Mouse (Mus musculus): Measurements from ENCODE around the gene Ccdc38. TPM values are rescaled to one million over a fixed set of nuclear protein-coding genes. Genes with fewer than 3 reads are reported as not detected.
A peak's percentile ranks its signal among the peaks of the same experiment; 100 is the strongest.

The Ccdc38 gene
- polyA plus RNA-seq (2012; rRNA removed), result 125 and 137 TPM in 2 replicates

- peaks cover 9% of the 10 kb centered on the region for H3K4me1 ChIP-seq (ENCODE audit: control insufficient read depth, insufficient read depth, low read length)
- peak within 1 kb of the TSS; percentile 72 for H3K27ac ChIP-seq (ENCODE audit: control insufficient read depth, insufficient read depth, low read depth, low read length)
- H3K36me3 ChIP-seq (ENCODE audit: control insufficient read depth, insufficient read depth, low read length), result no peaks in the 10 kb centered on the region
- TF ChIP-seq POLR2A (IDR thresholded peaks at IDR 0.05; ENCODE audit: control insufficient read depth, low read depth, low read length), result peak; percentile 77
- no peak for TF ChIP-seq CTCF (IDR thresholded peaks at IDR 0.05; ENCODE audit: control insufficient read depth, insufficient read depth, insufficient replicate concordance, low read depth, low read length)
- H3K27me3 ChIP-seq (ENCODE audit: control insufficient read depth, insufficient read depth, low read length), result no peaks in the 10 kb centered on the region
- H3K4me3 ChIP-seq (ENCODE audit: control insufficient read depth, low read depth, low read length), result peak within 1 kb of the TSS; percentile 85
These were observed at the start of gene Ccdc38 for GRCm38 (mm10) chr10:93540431-93541210. Gene Ccdc38, plus strand, starts transcription at chr10:93540632.

DNA sequence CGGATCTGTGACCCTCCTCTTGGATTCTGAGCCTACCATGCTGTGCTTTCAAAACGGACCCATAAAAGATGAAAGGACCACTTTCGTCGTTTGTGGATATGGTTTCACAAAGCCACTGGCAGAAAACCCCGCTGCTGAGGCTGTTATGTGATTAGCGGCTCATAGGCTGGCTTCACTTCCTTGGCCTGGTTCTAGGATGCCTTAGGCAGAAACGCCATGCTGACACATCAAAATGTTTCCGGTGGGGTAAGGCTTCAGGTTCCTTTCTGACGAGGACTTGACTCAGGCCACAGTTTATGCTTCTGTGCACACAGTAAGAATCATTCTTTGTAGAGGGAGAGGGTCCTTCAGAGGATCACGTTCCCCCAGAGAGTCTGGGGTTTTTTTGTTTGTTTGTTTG is 39.6 kb upstream of the Ccdc38 start:
- Histone ChIP-seq H3K27ac (ENCODE audit: control insufficient read depth, insufficient read depth, low read depth, low read length) (no peak overlapping the region), H3K4me1 (ENCODE audit: control insufficient read depth, insufficient read depth, low read length) (no peaks in the 10 kb centered on the region; the same call in 1 of the 2 replicates), H3K27me3 (ENCODE audit: control insufficient read depth, insufficient read depth, low read length) (no peaks in the 10 kb centered on the region), H3K36me3 (ENCODE audit: control insufficient read depth, insufficient read depth, low read length) (no peaks in the 10 kb centered on the region), H3K4me3 (ENCODE audit: control insufficient read depth, low read depth, low read length) (no peak overlapping the region)
- TF ChIP-seq CTCF (IDR thresholded peaks at IDR 0.05; ENCODE audit: control insufficient read depth, insufficient read depth, insufficient replicate concordance, low read depth, low read length) (no peak), POLR2A (IDR thresholded peaks at IDR 0.05; ENCODE audit: control insufficient read depth, low read depth, low read length) (no peak)

- Histone ChIP-seq H3K27me3 (ENCODE audit: control insufficient read depth, insufficient read depth, low read length) (no peaks in the 10 kb centered on the region), H3K4me1 (ENCODE audit: control insufficient read depth, insufficient read depth, low read length) (no peaks in the 10 kb centered on the region; the same call in 1 of the 2 replicates), H3K4me3 (ENCODE audit: control insufficient read depth, low read depth, low read length) (peak overlapping the region; percentile 4), H3K36me3 (ENCODE audit: control insufficient read depth, insufficient read depth, low read length) (no peaks in the 10 kb centered on the region), H3K27ac (ENCODE audit: control insufficient read depth, insufficient read depth, low read depth, low read length) (no peak overlapping the region)
- TF ChIP-seq CTCF (IDR thresholded peaks at IDR 0.05; ENCODE audit: control insufficient read depth, insufficient read depth, insufficient replicate concordance, low read depth, low read length) (no peak), POLR2A (IDR thresholded peaks at IDR 0.05; ENCODE audit: control insufficient read depth, low read depth, low read length) (no peak)
These were observed 39.1 kb upstream of the Ccdc38 start for GRCm38 (mm10) chr10:93501346-93501745.

DNA sequence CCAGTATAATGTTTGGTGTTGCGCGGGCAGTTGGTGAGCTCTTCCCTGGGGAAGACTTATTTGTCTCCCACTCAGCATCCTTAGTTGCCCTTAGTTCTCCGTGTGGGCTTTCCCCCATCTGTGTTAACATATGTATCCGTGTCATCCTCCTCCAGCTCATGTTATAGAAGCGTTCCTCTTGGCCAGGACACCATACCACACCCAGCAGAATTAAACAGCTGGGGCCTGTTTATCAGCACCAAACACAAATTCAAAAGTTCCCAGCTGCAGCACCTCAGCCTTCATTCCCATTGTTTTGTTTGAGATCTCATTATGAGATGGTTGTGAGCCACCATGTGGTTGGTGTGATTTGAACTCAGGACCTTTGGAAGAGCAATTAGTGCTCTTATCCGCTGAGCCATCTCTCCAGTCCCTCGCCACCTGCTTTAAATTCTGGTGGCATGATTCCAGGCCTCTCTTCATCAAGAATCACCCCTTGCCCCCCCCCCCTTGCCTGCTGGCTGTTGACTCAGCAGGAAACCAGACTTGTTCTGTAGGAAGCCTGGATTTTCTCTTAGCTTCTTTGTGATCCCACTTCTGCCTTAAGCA is 32.0 kb upstream of the Ccdc38 start:
- no peaks in the 10 kb centered on the region for H3K27me3 ChIP-seq (ENCODE audit: control insufficient read depth, insufficient read depth, low read length)
- no peaks in the 10 kb centered on the region for H3K4me1 ChIP-seq (ENCODE audit: control insufficient read depth, insufficient read depth, low read length)
- H3K27ac ChIP-seq (ENCODE audit: control insufficient read depth, insufficient read depth, low read depth, low read length), result no peak overlapping the region
- no peaks in the 10 kb centered on the region for H3K36me3 ChIP-seq (ENCODE audit: control insufficient read depth, insufficient read depth, low read length)
- TF ChIP-seq CTCF (IDR thresholded peaks at IDR 0.05; ENCODE audit: control insufficient read depth, insufficient read depth, insufficient replicate concordance, low read depth, low read length) (no peak), POLR2A (IDR thresholded peaks at IDR 0.05; ENCODE audit: control insufficient read depth, low read depth, low read length) (no peak)
- H3K4me3 ChIP-seq (ENCODE audit: control insufficient read depth, low read depth, low read length), result no peak overlapping the region

DNA sequence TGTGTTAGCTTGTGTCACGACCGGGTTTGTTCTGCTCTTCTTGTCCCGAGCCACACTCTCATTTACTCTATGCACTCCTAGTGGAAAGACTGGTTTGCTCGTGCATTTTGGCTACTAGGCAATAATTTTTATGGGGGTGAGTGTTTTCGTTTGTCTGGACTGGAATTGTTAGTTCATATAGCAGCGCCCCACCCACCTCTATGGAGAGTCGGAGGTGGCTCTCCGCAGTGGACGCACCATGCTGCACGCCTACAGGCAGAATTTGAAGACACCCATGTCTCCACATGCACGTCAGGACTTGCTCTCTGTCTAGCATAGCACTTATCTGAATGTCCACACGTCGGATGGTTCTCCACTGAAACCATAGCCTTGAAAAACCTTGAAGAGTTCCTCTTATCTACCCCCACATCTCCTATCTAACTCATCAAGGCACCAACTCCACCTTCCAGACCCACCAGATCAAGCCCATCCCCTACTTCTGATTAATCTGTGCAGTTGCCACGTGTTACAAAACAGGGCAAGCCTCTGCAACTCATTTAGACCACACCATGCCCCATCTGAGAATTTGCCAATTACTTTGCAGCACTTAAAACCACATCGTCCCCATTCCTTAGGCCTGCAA is 30.8 kb upstream of the Ccdc38 start:
- no peaks in the 10 kb centered on the region for H3K36me3 ChIP-seq (ENCODE audit: control insufficient read depth, insufficient read depth, low read length)
- no peaks in the 10 kb centered on the region for H3K4me1 ChIP-seq (ENCODE audit: control insufficient read depth, insufficient read depth, low read length)
- H3K4me3 ChIP-seq (ENCODE audit: control insufficient read depth, low read depth, low read length), result no peak overlapping the region
- no peaks in the 10 kb centered on the region for H3K27me3 ChIP-seq (ENCODE audit: control insufficient read depth, insufficient read depth, low read length)
- no peak for TF ChIP-seq CTCF (IDR thresholded peaks at IDR 0.05; ENCODE audit: control insufficient read depth, insufficient read depth, insufficient replicate concordance, low read depth, low read length)
- TF ChIP-seq POLR2A (IDR thresholded peaks at IDR 0.05; ENCODE audit: control insufficient read depth, low read depth, low read length), result no peak
- H3K27ac ChIP-seq (ENCODE audit: control insufficient read depth, insufficient read depth, low read depth, low read length), result no peak overlapping the region

DNA sequence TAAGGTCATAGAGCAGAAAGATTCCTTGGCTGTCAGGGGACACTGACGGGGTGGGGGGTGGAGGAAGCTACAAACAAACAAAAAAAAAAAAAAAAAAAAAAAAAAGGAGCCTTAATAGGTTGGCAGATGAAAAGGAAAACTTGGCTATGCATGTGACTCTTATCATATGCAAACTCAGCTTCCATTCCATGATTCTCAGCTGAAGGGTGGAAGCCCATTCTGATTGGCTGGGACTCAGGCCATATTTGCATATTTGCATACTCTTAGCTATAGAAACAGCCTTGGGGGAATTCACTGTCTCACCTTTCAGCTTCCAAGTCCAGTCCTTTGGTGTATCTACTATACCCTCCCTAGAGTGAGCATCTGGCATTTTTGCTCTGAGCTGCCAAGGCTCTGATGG is 25.0 kb upstream of the Ccdc38 start:
- no peaks in the 10 kb centered on the region for H3K4me1 ChIP-seq (ENCODE audit: control insufficient read depth, insufficient read depth, low read length)
- no peak for TF ChIP-seq CTCF (IDR thresholded peaks at IDR 0.05; ENCODE audit: control insufficient read depth, insufficient read depth, insufficient replicate concordance, low read depth, low read length)
- no peak for TF ChIP-seq POLR2A (IDR thresholded peaks at IDR 0.05; ENCODE audit: control insufficient read depth, low read depth, low read length)
- no peak overlapping the region for H3K4me3 ChIP-seq (ENCODE audit: control insufficient read depth, low read depth, low read length)
- H3K27ac ChIP-seq (ENCODE audit: control insufficient read depth, insufficient read depth, low read depth, low read length), result no peak overlapping the region
- no peaks in the 10 kb centered on the region for H3K27me3 ChIP-seq (ENCODE audit: control insufficient read depth, insufficient read depth, low read length)
- no peaks in the 10 kb centered on the region for H3K36me3 ChIP-seq (ENCODE audit: control insufficient read depth, insufficient read depth, low read length)

DNA sequence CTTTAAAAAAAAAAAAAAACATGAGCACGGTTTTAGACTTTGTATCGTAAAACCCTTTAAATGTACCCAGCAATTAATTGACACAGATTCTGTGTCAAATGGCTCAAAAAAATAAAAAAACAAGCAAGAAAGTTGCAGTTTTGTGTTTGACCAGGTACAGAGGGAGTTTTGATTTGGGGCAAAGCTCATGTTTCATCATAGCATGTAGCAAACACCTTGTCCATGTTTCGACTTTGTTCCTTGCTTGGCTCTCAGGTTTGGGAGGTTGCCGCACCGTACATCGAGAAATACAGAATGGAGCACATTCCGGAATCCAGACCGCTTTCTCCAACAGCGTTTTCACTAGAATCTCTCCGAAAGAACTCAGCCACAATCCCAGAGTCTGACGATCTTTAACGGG is 24.5 kb upstream of the Ccdc38 start:
- no peak for TF ChIP-seq POLR2A (IDR thresholded peaks at IDR 0.05; ENCODE audit: control insufficient read depth, low read depth, low read length)
- TF ChIP-seq CTCF (IDR thresholded peaks at IDR 0.05; ENCODE audit: control insufficient read depth, insufficient read depth, insufficient replicate concordance, low read depth, low read length), result no peak
- Histone ChIP-seq H3K36me3 (ENCODE audit: control insufficient read depth, insufficient read depth, low read length) (no peaks in the 10 kb centered on the region), H3K4me3 (ENCODE audit: control insufficient read depth, low read depth, low read length) (no peak overlapping the region), H3K27me3 (ENCODE audit: control insufficient read depth, insufficient read depth, low read length) (no peaks in the 10 kb centered on the region), H3K4me1 (ENCODE audit: control insufficient read depth, insufficient read depth, low read length) (no peaks in the 10 kb centered on the region), H3K27ac (ENCODE audit: control insufficient read depth, insufficient read depth, low read depth, low read length) (no peak overlapping the region)
